Mouse (Mus musculus) lung, postnatal 0 days (tissue): ENCODE data around the gene Rpp14.

ENCODE experiments used
- CTCF ChIP-seq: IDR thresholded peaks from 2 replicates; pipeline ENCODE4 v1.5.1; 2016; ENCODE audit warnings: antibody characterized with exemption, mild to moderate bottlenecking
- EP300 ChIP-seq: IDR thresholded peaks from 2 replicates; pipeline ENCODE4 v1.6.1; 2016; ENCODE audit warnings: antibody characterized with exemption, mild to moderate bottlenecking, control low read depth

- TF ChIP-seq CTCF, result no peak
- no peak for TF ChIP-seq EP300
These were observed 47.9 kb upstream of the Rpp14 start for GRCm38 (mm10) chr14:8032087-8032944.
